Mouse (Mus musculus): ENCODE measurements around the gene E2f4.

GRCm38 (mm10) chr8:105254152-105254965 is 43.1 kb upstream of the E2f4 start:
- peak; percentile 65 for TF ChIP-seq CTCF (IDR thresholded peaks at IDR 0.05; ENCODE audit: insufficient read depth, low read length)
- TF ChIP-seq POLR2A (IDR thresholded peaks at IDR 0.05; ENCODE audit: borderline replicate concordance, extremely low read depth, low read depth, low read length): peak; percentile 24; the same call in 1 of the 2 replicates
